Mouse (Mus musculus): ENCODE results near the gene Igf2r. TPM values are rescaled to one million over a fixed set of nuclear protein-coding genes. Genes with fewer than 3 reads are reported as not detected.

The Igf2r gene
- polyA plus RNA-seq, 1 experiment from 2014 or later, result 70.4 TPM

GRCm38 (mm10) chr17:12658784-12659183, 110.7 kb downstream of the Igf2r start:
- ChIA-PET CTCF (no interaction called here), POLR2A (no interaction called here)
- DNase-seq (ENCODE audit: low read depth, low spot score) (no peak), ATAC-seq (no peak)
- H3K27me3 ChIP-seq, result peaks cover 5% of the 10 kb centered on the region
- TF ChIP-seq CTCF (IDR thresholded peaks at IDR 0.05), result no peak
- in situ Hi-C loops (cut with MboI; ENCODE audit: low pct_unique_long_range_greater_than_20kb), result loop anchor here (5.0 kb wide), 2 partner anchors 121 to 241 kb away; no protein-coding TSS in a partner anchor

- no peak for TF ChIP-seq CTCF (IDR thresholded peaks at IDR 0.05)
- in situ Hi-C loops (cut with MboI; ENCODE audit: low pct_unique_long_range_greater_than_20kb), result loop anchor here (5.0 kb wide), 2 partner anchors 119 to 239 kb away; no protein-coding TSS in a partner anchor
- DNase-seq (ENCODE audit: low read depth, low spot score) (no peak), ATAC-seq (no peak)
- ChIA-PET POLR2A (no interaction called here), CTCF (no interaction called here)
- peaks cover 9% of the 10 kb centered on the region for H3K27me3 ChIP-seq
Measured at GRCm38 (mm10) chr17:12655826-12656225, 113.6 kb downstream of the Igf2r start.

GRCm38 (mm10) chr17:12654061-12654460, 115.4 kb downstream of the Igf2r start:
- ATAC-seq, result no peak
- no peak for TF ChIP-seq CTCF (IDR thresholded peaks at IDR 0.05)
- in situ Hi-C loops (cut with MboI; ENCODE audit: low pct_unique_long_range_greater_than_20kb), result no loop called here
- CTCF ChIA-PET, result no interaction called here
- DNase-seq (ENCODE audit: low read depth, low spot score), result no peak
- POLR2A ChIA-PET, result no interaction called here
- H3K27me3 ChIP-seq, result peaks cover 9% of the 10 kb centered on the region

DNA sequence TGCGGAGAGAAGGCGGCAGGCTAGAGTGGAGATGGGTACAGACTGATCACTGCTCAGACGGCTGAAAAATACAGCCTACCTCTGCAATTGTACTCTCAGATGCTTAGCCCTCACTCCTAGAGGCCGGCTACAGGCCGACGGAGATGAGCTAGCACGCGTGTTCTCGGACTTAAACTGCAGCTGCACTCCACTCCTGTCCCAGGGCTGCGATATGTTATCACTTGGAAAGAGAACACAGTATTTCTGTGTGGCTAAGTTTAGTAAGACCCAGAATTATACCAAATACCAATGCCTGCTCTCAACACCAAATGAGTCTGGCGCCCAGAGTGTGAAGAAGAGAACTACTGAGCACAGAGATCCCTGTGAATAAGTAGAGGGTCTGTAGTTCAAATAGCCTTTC, 116.9 kb downstream of the Igf2r start:
- TF ChIP-seq CTCF (IDR thresholded peaks at IDR 0.05), result no peak
- H3K27me3 ChIP-seq, result peaks cover 17% of the 10 kb centered on the region
- DNase-seq (ENCODE audit: low read depth, low spot score), result no peak
- no peak for ATAC-seq
- in situ Hi-C loops (cut with MboI; ENCODE audit: low pct_unique_long_range_greater_than_20kb), result no loop called here
- ChIA-PET POLR2A (no interaction called here), CTCF (no interaction called here)

DNA sequence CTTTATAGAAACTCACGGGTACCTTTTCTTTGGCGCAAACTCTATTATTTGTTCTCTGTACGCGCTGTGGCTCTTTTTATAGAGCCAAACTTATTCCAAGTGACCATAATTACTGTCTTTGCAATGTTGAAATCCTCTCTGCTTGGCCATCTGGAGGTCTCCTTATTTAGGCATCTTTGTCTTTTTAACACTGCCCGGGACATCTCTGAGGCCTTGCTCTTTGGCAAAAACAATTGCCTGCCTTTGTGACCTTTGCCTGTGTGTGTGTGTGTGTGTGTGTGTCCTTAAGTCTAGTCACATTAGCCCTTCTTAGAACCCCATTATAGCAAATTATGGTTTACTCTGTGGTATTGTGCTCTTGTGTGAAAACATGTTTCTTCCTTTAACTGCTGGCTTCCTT, 124.0 kb downstream of the Igf2r start:
- DNase-seq (ENCODE audit: low read depth, low spot score), result no peak
- no peak for ATAC-seq
- TF ChIP-seq CTCF (IDR thresholded peaks at IDR 0.05), result no peak
- ChIA-PET CTCF (no interaction called here), POLR2A (no interaction called here)
- peaks cover 16% of the 10 kb centered on the region for H3K27me3 ChIP-seq
- in situ Hi-C loops (cut with MboI; ENCODE audit: low pct_unique_long_range_greater_than_20kb), result no loop called here

GRCm38 (mm10) chr17:12641087-12641486, 128.4 kb downstream of the Igf2r start:
- no peak for DNase-seq (ENCODE audit: low read depth, low spot score)
- no peak for TF ChIP-seq CTCF (IDR thresholded peaks at IDR 0.05)
- ATAC-seq, result no peak
- in situ Hi-C loops (cut with MboI; ENCODE audit: low pct_unique_long_range_greater_than_20kb), result no loop called here
- POLR2A ChIA-PET, result no interaction called here
- H3K27me3 ChIP-seq, result peaks cover 19% of the 10 kb centered on the region
- CTCF ChIA-PET, result no interaction called here

- CTCF ChIA-PET, result no interaction called here
- POLR2A ChIA-PET, result no interaction called here
- in situ Hi-C loops (cut with MboI; ENCODE audit: low pct_unique_long_range_greater_than_20kb), result no loop called here
- DNase-seq (ENCODE audit: low read depth, low spot score) (no peak), ATAC-seq (no peak)
- TF ChIP-seq CTCF (IDR thresholded peaks at IDR 0.05), result peak; percentile 27
- peaks cover 19% of the 10 kb centered on the region for H3K27me3 ChIP-seq
Measured at GRCm38 (mm10) chr17:12639585-12639984, 129.9 kb downstream of the Igf2r start.

DNA sequence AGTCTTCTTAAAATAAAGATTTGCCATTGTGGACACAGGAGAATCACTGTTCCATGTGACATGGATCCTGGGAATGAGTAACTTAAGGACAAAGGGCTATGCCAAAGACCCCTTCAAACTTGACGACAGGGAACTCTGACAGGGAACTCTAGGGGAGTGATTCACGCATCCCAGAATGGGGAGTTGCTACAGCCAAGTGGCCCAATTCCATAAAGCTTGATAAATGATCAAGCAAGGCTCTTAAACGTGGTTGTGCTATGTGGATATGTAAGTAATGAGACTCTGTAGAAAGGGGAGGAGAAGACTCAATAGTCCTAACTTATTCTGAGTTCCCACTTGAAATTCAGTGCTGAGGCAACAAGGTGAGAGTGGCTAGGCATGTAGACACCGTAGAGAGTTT, 134.7 kb downstream of the Igf2r start:
- no peak for DNase-seq (ENCODE audit: low read depth, low spot score)
- TF ChIP-seq CTCF (IDR thresholded peaks at IDR 0.05), result no peak
- ChIA-PET CTCF (no interaction called here), POLR2A (no interaction called here)
- ATAC-seq, result no peak
- in situ Hi-C loops (cut with MboI; ENCODE audit: low pct_unique_long_range_greater_than_20kb), result no loop called here
- peaks cover 19% of the 10 kb centered on the region for H3K27me3 ChIP-seq

Other genes starting within 250 kb of the Igf2r start
- not detected for gene Slc22a2, start 185.5 kb downstream of the Igf2r start, polyA plus RNA-seq (2021)
- not detected for gene Slc22a1, start 93.8 kb downstream of the Igf2r start, polyA plus RNA-seq (2021)
- gene Mas1, start 98.5 kb upstream of the Igf2r start, polyA plus RNA-seq (2021), result not detected
- gene Mrgprh, start 106.4 kb upstream of the Igf2r start, polyA plus RNA-seq (2021), result not detected
- 6.9 TPM for gene Pnldc1, start 140.6 kb upstream of the Igf2r start, polyA plus RNA-seq (2021)
- gene Tcp1, start 146.0 kb upstream of the Igf2r start, polyA plus RNA-seq (2021), result 297 TPM
- 86.8 TPM for gene Mrpl18, start 146.7 kb upstream of the Igf2r start, polyA plus RNA-seq (2021)
- 4.4 TPM for gene Acat3, start 170.9 kb upstream of the Igf2r start, polyA plus RNA-seq (2021)
- 40.8 TPM for gene Acat2, start 191.1 kb upstream of the Igf2r start, polyA plus RNA-seq (2021)
- gene Wtap, start 224.5 kb upstream of the Igf2r start, polyA plus RNA-seq (2021), result 80.5 TPM
- 164 TPM for gene Sod2, start 237.2 kb upstream of the Igf2r start, polyA plus RNA-seq (2021)

Data from Patski (cell line).